Mouse (Mus musculus) bone marrow, adult 2 months (tissue): ENCODE results near the gene Wnk4.

Experiments used
- CTCF ChIP-seq: fragments of 200-500 bp; IDR thresholded peaks from 2 replicates; pipeline ENCODE4 v1.5.1; 2011; ENCODE audit warnings: low read length, control low read depth; ENCODE audit not compliant: control insufficient read depth, insufficient read depth
- POLR2A ChIP-seq: fragments of 200-500 bp; IDR thresholded peaks from 2 replicates; pipeline ENCODE4 v1.6.1; 2011; ENCODE audit warnings: low read depth, mild to moderate bottlenecking, control low read depth, low read length, borderline replicate concordance; ENCODE audit not compliant: control insufficient read depth

DNA sequence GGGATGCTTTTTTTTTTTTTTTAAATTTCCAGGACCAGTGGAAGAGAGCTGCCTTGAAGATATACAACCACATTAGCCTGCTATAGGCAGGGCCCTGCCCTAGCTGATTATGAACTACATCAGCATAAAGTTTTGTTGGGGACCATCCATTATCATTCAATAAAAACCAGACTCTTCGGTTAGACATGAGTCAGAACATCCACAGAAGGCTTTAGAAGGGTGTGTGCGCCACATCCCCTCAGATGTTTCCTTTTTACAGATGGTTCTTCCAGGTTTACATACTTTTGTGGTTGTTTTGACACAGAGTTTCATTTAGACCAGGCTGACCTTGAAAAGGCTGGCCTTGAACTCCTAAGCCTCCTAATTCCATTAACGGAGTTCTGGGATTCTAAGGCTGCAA, 36.0 kb upstream of the Wnk4 start:
- TF ChIP-seq POLR2A, result no peak
- TF ChIP-seq CTCF, result no peak
